Mouse (Mus musculus) heart, embryonic 16.5 days (tissue): Measurements from ENCODE around the gene Lhb. TPM values are rescaled to one million over a fixed set of nuclear protein-coding genes. Genes with fewer than 3 reads are reported as not detected.
"Not testable (repeated sequence)": the region's sequence is repeated elsewhere in the genome, so short reads cannot be mapped to it uniquely, and the experiment has no call there.

Source experiments
- ATAC-seq: fragments of 200-750 bp; cut with Nextera tagmentation; replicated peaks from 2 replicates; pipeline ENCODE4 v1.8.0; 2017; ENCODE audit warnings: moderate number of reproducible peaks; ENCODE audit not compliant: insufficient read depth, low FRiP score; ENCODE audit errors: extremely low read depth
- H3K27ac ChIP-seq: fragments of 300-500 bp; sonication (generic); 2 replicates; pipeline ENCODE4 v1.5.1; 2014; ENCODE audit warnings: mild to moderate bottlenecking, low read length, control low read depth, moderate library complexity
- H3K27me3 ChIP-seq: fragments of 300-500 bp; sonication (generic); 2 replicates; pipeline ENCODE4 v1.6.1; 2014; ENCODE audit warnings: low read length, mixed read lengths; ENCODE audit not compliant: control insufficient read depth, insufficient read depth
- H3K36me3 ChIP-seq: fragments of 300-500 bp; sonication (generic); 2 replicates; pipeline ENCODE4 v1.6.1; 2014; ENCODE audit not compliant: control insufficient read depth, insufficient read depth
- H3K4me1 ChIP-seq: fragments of 300-500 bp; sonication (generic); 2 replicates; pipeline ENCODE4 v1.6.1; 2014; ENCODE audit warnings: low read length, mixed read lengths; ENCODE audit not compliant: control insufficient read depth, insufficient read depth
- H3K4me2 ChIP-seq: fragments of 300-500 bp; sonication (generic); 2 replicates; pipeline ENCODE4 v1.6.1; 2014; ENCODE audit warnings: low read depth, mild to moderate bottlenecking, control low read depth, low read length
- H3K4me3 ChIP-seq: fragments of 300-500 bp; sonication (generic); 2 replicates; pipeline ENCODE4 v1.5.1; 2014; ENCODE audit warnings: mild to moderate bottlenecking, control low read depth, low read length
- H3K9ac ChIP-seq: fragments of 300-500 bp; sonication (generic); 2 replicates; pipeline ENCODE4 v1.6.1; 2014; ENCODE audit warnings: low read length, control low read depth
- H3K9me3 ChIP-seq: fragments of 300-500 bp; sonication (generic); replicated peaks from 2 replicates; pipeline ENCODE4 v1.6.1; 2016; ENCODE audit warnings: low read length; ENCODE audit not compliant: control insufficient read depth
- WGBS: fragments of 180-500 bp; shearing (Covaris S2); extraction: QIAGEN DNeasy Blood & Tissue Kit; methylation state at CpG from one replicate; pipeline ENCODE4 v1.1.7; 2014; 5-methylcytosine and 5-hydroxymethylcytosine counted together
- polyA plus RNA-seq: library from polyadenylated mRNA; unstranded; fragments of >200 nt; fragmentation: Nextera tagmentation; extraction: Ambion mirVana; gene quantifications from 2 replicates; pipeline ENCODE4 v1.2.1, GENCODE M21; 2015

Lhb gene
- polyA plus RNA-seq, 1 experiment from 2014 or later: 0.51 TPM

DNA sequence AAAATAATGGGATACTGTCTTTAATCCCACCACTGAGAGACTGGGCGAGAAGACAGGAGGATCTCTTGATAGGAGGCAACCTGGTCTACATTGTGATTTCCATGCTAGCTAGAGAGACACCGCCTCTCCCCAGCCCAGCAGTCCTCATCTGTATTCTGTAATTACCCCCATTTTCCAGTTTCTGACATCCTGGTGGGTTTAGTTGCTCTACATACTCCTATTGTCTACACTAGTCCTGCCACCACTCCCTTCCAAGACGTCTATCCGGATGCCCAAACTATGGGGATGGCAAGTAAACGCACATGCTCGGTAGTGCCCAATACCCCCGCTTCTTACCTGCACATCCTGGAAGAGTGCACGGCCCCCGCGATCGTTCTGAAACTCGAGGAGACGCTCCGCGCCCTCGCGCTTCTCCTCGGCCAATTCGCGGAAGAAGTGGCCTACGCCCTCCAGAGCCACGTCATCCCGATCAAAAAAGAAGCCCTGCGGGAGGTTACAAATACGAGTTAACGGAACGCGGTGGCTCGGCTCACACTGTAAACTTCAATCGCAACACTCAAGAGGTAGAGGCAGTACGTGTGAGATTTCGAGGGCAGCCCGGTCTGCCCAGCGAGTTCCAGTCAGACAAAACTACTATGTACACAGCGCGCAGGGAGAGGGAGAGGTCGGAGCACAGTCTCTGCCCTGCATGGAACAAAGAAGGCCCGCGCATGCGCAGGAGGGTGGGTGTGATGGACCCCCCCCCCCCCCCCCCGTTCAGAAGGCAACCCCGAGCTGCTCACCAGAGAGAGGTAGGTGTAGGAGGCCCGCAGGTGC, 38.3 kb downstream of the Lhb start:
- H3K4me3 ChIP-seq: peak overlapping the region; percentile 70
- ATAC-seq: peak; percentile 62
- peaks cover 44% of the 10 kb centered on the region for H3K36me3 ChIP-seq
- H3K4me2 ChIP-seq: peak overlapping the region; percentile 71
- peak overlapping the region; percentile 92 for H3K9ac ChIP-seq
- peaks cover 36% of the 10 kb centered on the region for H3K4me1 ChIP-seq
- no peaks in the 10 kb centered on the region for H3K9me3 ChIP-seq
- under 1% methylated on average over 42 of the region's 43 CpGs for WGBS
- no peaks in the 10 kb centered on the region for H3K27me3 ChIP-seq
- peak overlapping the region; percentile 95 for H3K27ac ChIP-seq

- not testable (repeated sequence) for H3K27me3 ChIP-seq, H3K9me3 ChIP-seq
- under 1% methylated on average over 25 of the region's 37 CpGs for WGBS
- Histone ChIP-seq H3K4me3 (peak within 1 kb of the TSS; percentile 70), H3K36me3 (peaks cover 39% of the 10 kb centered on the region), H3K4me1 (peaks cover 36% of the 10 kb centered on the region), H3K9ac (peak within 1 kb of the TSS; percentile 92), H3K27ac (peak within 1 kb of the TSS; percentile 95), H3K4me2 (peak within 1 kb of the TSS; percentile 74)
- ATAC-seq: peak; percentile 95
These were observed 39.0 kb downstream of the Lhb start, which contains the start of gene Ftl1 for GRCm38 (mm10) chr7:45459564-45460140. TSS of gene Ftl1 (minus strand) at chr7:45459884.

- H3K4me3 ChIP-seq: peak overlapping the region; percentile 70
- no peaks in the 10 kb centered on the region for H3K27me3 ChIP-seq
- H3K9ac ChIP-seq: peak overlapping the region; percentile 75
- no peaks in the 10 kb centered on the region for H3K9me3 ChIP-seq
- peak overlapping the region; percentile 74 for H3K4me2 ChIP-seq
- H3K4me1 ChIP-seq: peaks cover 36% of the 10 kb centered on the region
- WGBS: 67% methylated on average over 7 of the region's 7 CpGs
- H3K27ac ChIP-seq: peak overlapping the region; percentile 90
- peaks cover 32% of the 10 kb centered on the region for H3K36me3 ChIP-seq
- no peak for ATAC-seq
These were observed 39.8 kb downstream of the Lhb start for GRCm38 (mm10) chr7:45460377-45460776.

GRCm38 (mm10) chr7:45460860-45461314, 40.3 kb downstream of the Lhb start:
- 9% methylated on average over 13 of the region's 13 CpGs for WGBS
- no peaks in the 10 kb centered on the region for H3K27me3 ChIP-seq
- peak overlapping the region; percentile 21 for H3K4me2 ChIP-seq
- H3K9me3 ChIP-seq: no peaks in the 10 kb centered on the region
- peaks cover 31% of the 10 kb centered on the region for H3K36me3 ChIP-seq
- peak overlapping the region; percentile 90 for H3K27ac ChIP-seq
- peak overlapping the region; percentile 75 for H3K9ac ChIP-seq
- ATAC-seq: 0 out of 2 replicates have a peak, but pooled peaks have one; percentile 5
- H3K4me1 ChIP-seq: peaks cover 40% of the 10 kb centered on the region
- H3K4me3 ChIP-seq: no peak overlapping the region; the same call in 1 of the 2 replicates

GRCm38 (mm10) chr7:45461326-45461725, 40.7 kb downstream of the Lhb start:
- Histone ChIP-seq H3K4me2 (peak overlapping the region; percentile 21; the same call in 1 of the 2 replicates), H3K9ac (peak overlapping the region; percentile 75; the same call in 1 of the 2 replicates), H3K4me3 (no peak overlapping the region), H3K27me3 (no peaks in the 10 kb centered on the region), H3K27ac (peak overlapping the region; percentile 90), H3K9me3 (no peaks in the 10 kb centered on the region), H3K4me1 (peaks cover 40% of the 10 kb centered on the region), H3K36me3 (peaks cover 31% of the 10 kb centered on the region)
- 50% methylated on average over 5 of the region's 5 CpGs for WGBS
- ATAC-seq: no peak

DNA sequence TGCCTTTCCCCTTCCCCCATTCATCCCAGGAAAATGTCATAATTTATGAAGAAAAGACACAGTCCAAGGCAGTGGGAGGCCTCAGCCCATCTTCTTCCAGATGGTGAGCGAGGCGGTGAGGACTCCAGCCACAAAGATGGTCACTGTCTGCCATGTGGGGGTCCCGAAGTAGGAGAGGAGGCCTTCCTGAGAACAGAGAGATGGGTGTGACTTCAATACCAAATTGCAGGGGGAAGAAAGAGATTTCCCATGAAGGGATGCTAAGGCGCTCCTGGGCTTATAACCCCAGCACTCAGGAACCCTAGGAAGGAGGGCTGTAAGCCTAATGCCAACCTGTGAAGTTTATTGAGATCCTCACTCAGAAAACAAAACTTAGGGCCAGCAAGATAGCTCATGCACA, 41.2 kb downstream of the Lhb start:
- no peak overlapping the region for H3K9ac ChIP-seq
- H3K36me3 ChIP-seq: peaks cover 31% of the 10 kb centered on the region
- H3K27me3 ChIP-seq: no peaks in the 10 kb centered on the region
- no peak overlapping the region; the same call in 1 of the 2 replicates for H3K27ac ChIP-seq
- H3K9me3 ChIP-seq: no peaks in the 10 kb centered on the region
- ATAC-seq: no peak
- H3K4me3 ChIP-seq: no peak overlapping the region
- no peak overlapping the region for H3K4me2 ChIP-seq
- peaks cover 35% of the 10 kb centered on the region for H3K4me1 ChIP-seq
- WGBS: 93% methylated on average over 4 of the region's 4 CpGs

GRCm38 (mm10) chr7:45462325-45462724, 41.7 kb downstream of the Lhb start:
- whole genome bisulfite sequencing: 88% methylated on average over 4 of the region's 4 CpGs
- H3K4me2 ChIP-seq: no peak overlapping the region
- H3K36me3 ChIP-seq: peaks cover 28% of the 10 kb centered on the region
- H3K9ac ChIP-seq: no peak overlapping the region
- peaks cover 33% of the 10 kb centered on the region for H3K4me1 ChIP-seq
- no peak for ATAC-seq
- H3K4me3 ChIP-seq: no peak overlapping the region
- no peaks in the 10 kb centered on the region for H3K9me3 ChIP-seq
- H3K27ac ChIP-seq: no peak overlapping the region
- H3K27me3 ChIP-seq: no peaks in the 10 kb centered on the region

GRCm38 (mm10) chr7:45462868-45463267, 42.2 kb downstream of the Lhb start:
- not testable (repeated sequence) for H3K4me2 ChIP-seq, H3K4me3 ChIP-seq, ATAC-seq, H3K9me3 ChIP-seq, H3K9ac ChIP-seq, H3K27ac ChIP-seq, H3K27me3 ChIP-seq
- H3K4me1 ChIP-seq: peaks cover 29% of the 10 kb centered on the region
- 76% methylated on average over 4 of the region's 4 CpGs for WGBS
- peaks cover 24% of the 10 kb centered on the region for H3K36me3 ChIP-seq
